Mouse (Mus musculus) embryonic facial prominence, embryonic 14.5 days (tissue): ENCODE measurements around the gene Best2. TPM values are rescaled to one million over a fixed set of nuclear protein-coding genes. Genes with fewer than 3 reads are reported as not detected.

Source experiments
- ATAC-seq: fragments of 200-750 bp; cut with Nextera tagmentation; 2 replicates; pipeline ENCODE4 v1.8.0; 2017; ENCODE audit warnings: low read depth, moderate number of reproducible peaks, moderate TSS enrichment
- DNase-seq: peaks from one replicate; pipeline ENCODE4 v3.0.0-alpha.2; 2015; ENCODE audit warnings: low spot score
- H3K27ac ChIP-seq: fragments of 300-500 bp; sonication (generic); replicated peaks from 2 replicates; pipeline ENCODE4 v1.5.1; 2014; ENCODE audit warnings: low read depth, mild to moderate bottlenecking, low read length, moderate library complexity
- H3K27me3 ChIP-seq: fragments of 300-500 bp; sonication (generic); replicated peaks from 2 replicates; pipeline ENCODE4 v1.6.1; 2014; ENCODE audit warnings: low read length; ENCODE audit not compliant: control insufficient read depth, insufficient read depth
- H3K36me3 ChIP-seq: fragments of 300-500 bp; sonication (generic); 2 replicates; pipeline ENCODE4 v1.6.1; 2014; ENCODE audit warnings: low read length, mixed read lengths; ENCODE audit not compliant: control insufficient read depth, insufficient read depth
- H3K4me1 ChIP-seq: fragments of 300-500 bp; sonication (generic); 2 replicates; pipeline ENCODE4 v1.6.1; 2014; ENCODE audit warnings: antibody characterized with exemption, low read length; ENCODE audit not compliant: control insufficient read depth, insufficient read depth
- H3K4me2 ChIP-seq: fragments of 300-500 bp; sonication (generic); 2 replicates; pipeline ENCODE4 v1.6.1; 2014; ENCODE audit warnings: low read depth, mild to moderate bottlenecking, low read length, moderate library complexity, mixed read lengths
- H3K4me3 ChIP-seq: fragments of 300-500 bp; sonication (generic); 2 replicates; pipeline ENCODE4 v1.5.1; 2014; ENCODE audit warnings: low read depth, mild to moderate bottlenecking, low read length
- H3K9ac ChIP-seq: fragments of 300-500 bp; sonication (generic); 2 replicates; pipeline ENCODE4 v1.6.1; 2014; ENCODE audit warnings: low read depth, mild to moderate bottlenecking, low read length, moderate library complexity, mixed read lengths
- H3K9me3 ChIP-seq: fragments of 300-500 bp; sonication (generic); 2 replicates; pipeline ENCODE4 v1.6.1; 2016; ENCODE audit warnings: low read length; ENCODE audit not compliant: control insufficient read depth
- WGBS: fragments of 180-500 bp; shearing (Covaris S2); extraction: QIAGEN DNeasy Blood & Tissue Kit; methylation state at CpG from one replicate; pipeline ENCODE4 v1.1.7; 2014; 5-methylcytosine and 5-hydroxymethylcytosine counted together
- polyA plus RNA-seq: library from polyadenylated mRNA; unstranded; fragments of >200 nt; fragmentation: Nextera tagmentation; extraction: Ambion mirVana; gene quantifications from 2 replicates; pipeline ENCODE4 v1.2.1, GENCODE M21; 2014

The Best2 gene
- polyA plus RNA-seq, 1 experiment from 2014 or later, result 0.58 TPM

GRCm38 (mm10) chr8:85027516-85027855 lies 13.2 kb upstream of the Best2 start:
- Histone ChIP-seq H3K9me3 (no peaks in the 10 kb centered on the region), H3K27me3 (no peaks in the 10 kb centered on the region), H3K9ac (peak overlapping the region; percentile 99), H3K4me3 (peak overlapping the region; percentile 98), H3K36me3 (peaks cover 52% of the 10 kb centered on the region), H3K4me2 (peak overlapping the region; percentile 63), H3K27ac (peak overlapping the region; percentile 93), H3K4me1 (peaks cover 15% of the 10 kb centered on the region)
- WGBS, result 1% methylated on average over 13 of the region's 13 CpGs
- DNase-seq, result no peak
- ATAC-seq, result no peak

DNA sequence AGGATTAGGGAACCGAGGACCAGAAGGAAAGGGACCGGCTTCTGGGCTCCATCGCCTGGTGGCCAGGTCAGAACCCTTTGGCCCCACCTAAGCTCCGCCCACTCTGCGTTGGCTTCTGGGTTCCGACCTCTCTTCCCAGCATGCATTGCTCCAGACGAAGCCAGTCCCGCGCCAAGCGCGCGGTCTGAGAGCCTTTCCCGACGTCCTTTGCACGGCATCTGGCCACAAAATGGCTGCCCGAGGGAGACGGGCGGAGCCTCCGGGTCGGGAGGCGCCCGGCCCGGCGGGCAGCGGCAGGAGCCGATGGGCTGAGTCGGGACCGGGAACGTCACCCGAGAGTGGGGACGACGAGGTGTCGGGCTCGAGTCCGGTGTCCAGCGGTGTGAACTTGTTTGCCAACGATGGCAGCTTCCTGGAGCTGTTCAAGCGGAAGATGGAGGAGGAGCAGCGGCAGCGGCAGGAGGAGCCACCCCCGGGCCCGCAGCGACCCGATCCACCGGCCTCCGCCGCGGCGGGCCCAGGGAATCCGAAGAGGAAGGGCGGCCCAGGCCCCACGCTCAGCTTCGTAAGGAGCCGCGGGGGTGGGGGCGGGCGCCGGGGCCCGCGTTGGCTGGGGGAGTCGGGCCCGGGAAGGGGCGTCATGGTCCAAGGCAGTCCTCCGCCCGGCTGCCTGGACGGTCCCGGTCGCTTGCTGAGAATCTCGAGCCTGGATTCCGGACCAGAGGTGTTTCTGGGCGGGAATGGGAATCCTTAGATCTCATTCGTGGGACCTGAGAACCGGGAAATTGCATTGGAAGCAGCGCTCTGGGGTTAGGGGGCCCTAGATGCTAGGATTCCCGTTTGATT lies 12.6 kb upstream of the Best2 start, which contains the start of gene Trir:
TSS of gene Trir (plus strand) at position 154 of the 846 bp plus-strand sequence.
- Histone ChIP-seq H3K36me3 (peaks cover 52% of the 10 kb centered on the region), H3K4me3 (peak within 1 kb of the TSS; percentile 98), H3K9me3 (no peaks in the 10 kb centered on the region), H3K27me3 (no peaks in the 10 kb centered on the region), H3K9ac (peak within 1 kb of the TSS; percentile 99), H3K4me1 (peaks cover 15% of the 10 kb centered on the region), H3K4me2 (peak within 1 kb of the TSS; percentile 63), H3K27ac (peak within 1 kb of the TSS; percentile 93)
- ATAC-seq (peak; percentile 83), DNase-seq (peak; percentile 98)
- under 1% methylated on average over 54 of the region's 75 CpGs for WGBS

DNA sequence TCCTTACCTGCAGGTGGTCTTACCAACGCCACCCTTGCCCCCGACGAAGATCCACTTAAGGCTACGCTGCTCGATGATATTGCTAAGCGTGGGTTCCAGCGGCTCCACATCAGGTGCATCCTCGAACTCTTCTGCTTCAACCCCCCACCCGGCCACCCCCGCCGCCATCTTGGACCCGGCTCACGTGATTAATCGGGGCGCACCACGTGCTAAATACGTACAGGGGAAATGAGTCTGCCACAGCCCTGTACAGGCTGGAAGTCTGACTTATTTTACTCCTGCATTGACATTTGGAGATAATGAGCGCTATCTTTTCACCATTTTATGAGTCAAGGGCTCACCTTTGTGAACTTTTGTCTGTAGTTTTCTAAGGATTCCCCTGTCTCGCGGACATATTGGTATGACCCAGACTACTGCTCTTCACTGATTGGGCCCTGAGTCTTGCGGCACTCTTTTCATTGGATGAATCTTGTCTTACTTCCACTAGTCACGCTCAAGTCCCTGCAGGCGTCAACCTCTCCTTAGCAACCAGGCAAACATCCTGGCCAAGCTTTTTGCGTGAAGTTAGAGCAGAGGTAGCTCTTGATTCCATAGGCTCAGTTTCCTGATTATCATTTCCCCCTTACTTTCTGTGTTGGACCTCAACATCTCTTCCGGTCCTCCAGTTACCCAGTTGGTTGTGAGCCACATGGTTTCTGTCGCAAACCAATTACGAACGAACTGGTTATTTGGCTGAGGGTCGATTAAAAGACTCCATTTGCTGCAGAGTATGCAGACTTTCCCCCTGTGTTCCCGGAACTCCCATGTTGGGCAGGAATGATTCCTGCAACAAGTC lies 11.0 kb upstream of the Best2 start, which contains the start of gene Asna1:
TSS of gene Asna1 (minus strand) at position 184 of the 835 bp plus-strand sequence.
- H3K4me2 ChIP-seq, result peak within 1 kb of the TSS; percentile 63
- DNase-seq (peak; percentile 98), ATAC-seq (peak; percentile 92)
- H3K9ac ChIP-seq, result peak within 1 kb of the TSS; percentile 80
- peaks cover 48% of the 10 kb centered on the region for H3K36me3 ChIP-seq
- H3K4me1 ChIP-seq, result peaks cover 15% of the 10 kb centered on the region
- no peaks in the 10 kb centered on the region for H3K27me3 ChIP-seq
- H3K4me3 ChIP-seq, result peak within 1 kb of the TSS; percentile 81
- 7% methylated on average over 30 of the region's 30 CpGs for WGBS
- peak within 1 kb of the TSS; percentile 93 for H3K27ac ChIP-seq
- no peaks in the 10 kb centered on the region for H3K9me3 ChIP-seq

GRCm38 (mm10) chr8:85023846-85024245 lies 9.5 kb upstream of the Best2 start:
- Histone ChIP-seq H3K27me3 (no peaks in the 10 kb centered on the region), H3K4me1 (peaks cover 14% of the 10 kb centered on the region), H3K9me3 (no peaks in the 10 kb centered on the region), H3K4me2 (peak overlapping the region; percentile 63), H3K36me3 (peaks cover 48% of the 10 kb centered on the region), H3K9ac (no peak overlapping the region), H3K27ac (no peak overlapping the region), H3K4me3 (peak overlapping the region; percentile 81; the same call in 1 of the 2 replicates)
- WGBS, result 96% methylated on average over 3 of the region's 3 CpGs
- no peak for ATAC-seq
- no peak for DNase-seq

GRCm38 (mm10) chr8:85021514-85022055 lies 7.3 kb upstream of the Best2 start:
- 89% methylated on average over 3 of the region's 3 CpGs for WGBS
- Histone ChIP-seq H3K9ac (no peak overlapping the region), H3K4me3 (no peak overlapping the region), H3K27ac (no peak overlapping the region), H3K36me3 (peaks cover 61% of the 10 kb centered on the region), H3K4me2 (no peak overlapping the region), H3K4me1 (peaks cover 4% of the 10 kb centered on the region; the same call in 1 of the 2 replicates), H3K9me3 (no peaks in the 10 kb centered on the region), H3K27me3 (no peaks in the 10 kb centered on the region)
- ATAC-seq (no peak), DNase-seq (no peak)

DNA sequence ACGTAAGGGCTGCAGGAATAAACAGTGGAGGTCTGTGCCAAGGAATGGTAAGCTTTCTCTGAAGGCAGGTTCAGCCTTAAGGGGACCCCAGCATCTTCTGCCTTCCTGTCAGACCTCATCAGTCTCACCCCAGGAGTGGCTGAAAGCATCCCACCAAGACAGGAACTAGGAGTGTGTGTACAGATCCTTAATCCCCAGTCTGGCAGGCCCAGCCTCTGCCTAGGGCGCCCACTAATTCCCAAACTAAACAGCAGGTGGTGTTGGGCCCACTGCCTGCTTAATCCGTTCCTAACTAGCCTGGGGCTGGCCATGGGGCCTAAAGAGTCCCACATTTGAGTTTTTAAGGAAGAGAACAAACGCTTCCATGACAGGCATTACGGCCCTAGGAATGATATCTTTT lies 2.9 kb upstream of the Best2 start:
- Histone ChIP-seq H3K4me1 (no peaks in the 10 kb centered on the region; the same call in 1 of the 2 replicates), H3K4me2 (no peak overlapping the region), H3K36me3 (peaks cover 43% of the 10 kb centered on the region), H3K4me3 (no peak overlapping the region), H3K27ac (no peak overlapping the region; the same call in 1 of the 2 replicates), H3K9me3 (no peaks in the 10 kb centered on the region), H3K9ac (no peak overlapping the region), H3K27me3 (peaks cover 17% of the 10 kb centered on the region)
- DNase-seq, result peak; percentile 34
- WGBS, result 40% methylated on average over 5 of the region's 5 CpGs
- ATAC-seq, result peak; percentile 31

GRCm38 (mm10) chr8:85016724-85017123 lies 2.4 kb upstream of the Best2 start:
- WGBS, result 70% methylated on average over 10 of the region's 10 CpGs
- Histone ChIP-seq H3K27ac (no peak overlapping the region; the same call in 1 of the 2 replicates), H3K9ac (no peak overlapping the region), H3K4me3 (no peak overlapping the region), H3K36me3 (peaks cover 38% of the 10 kb centered on the region), H3K27me3 (peaks cover 19% of the 10 kb centered on the region), H3K4me2 (no peak overlapping the region), H3K9me3 (no peaks in the 10 kb centered on the region), H3K4me1 (no peaks in the 10 kb centered on the region; the same call in 1 of the 2 replicates)
- no peak for ATAC-seq
- DNase-seq, result no peak

DNA sequence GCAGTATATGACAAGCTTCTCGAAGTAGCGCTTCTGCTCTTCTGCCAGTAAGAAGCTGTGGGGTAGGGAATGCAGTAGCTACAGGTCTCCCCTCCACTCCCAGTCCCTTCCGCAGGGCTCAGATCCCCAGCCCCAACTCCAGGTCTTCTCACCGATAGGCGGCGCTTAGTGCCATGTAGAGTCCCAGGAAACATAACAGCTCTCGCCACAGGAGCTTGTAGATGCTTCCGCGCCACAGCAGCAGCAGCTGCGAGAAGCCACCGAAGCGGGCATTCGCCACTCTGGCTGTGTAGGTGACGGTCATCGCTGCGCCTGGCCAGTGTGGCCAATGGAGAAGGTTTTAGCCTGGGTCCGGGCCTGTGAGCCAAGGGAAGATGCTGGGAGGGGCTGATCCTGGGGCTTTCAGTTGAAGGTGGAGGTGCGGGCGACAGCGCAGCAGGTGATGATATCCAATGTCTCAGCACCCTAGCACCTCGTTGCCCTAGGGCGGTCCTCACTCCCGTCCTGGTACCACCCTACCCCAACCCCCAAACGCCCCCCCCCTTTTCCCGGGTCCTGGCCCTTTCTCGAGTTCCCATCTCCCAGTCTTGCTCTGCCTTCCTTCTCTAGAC lies 996 bp downstream of the Best2 start:
- WGBS, result 5% methylated on average over 25 of the region's 26 CpGs
- ATAC-seq (peak; percentile 81), DNase-seq (peak; percentile 90)
- Histone ChIP-seq H3K4me1 (no peaks in the 10 kb centered on the region; the same call in 1 of the 2 replicates), H3K27ac (no peak overlapping the region), H3K9me3 (no peaks in the 10 kb centered on the region), H3K4me3 (peak overlapping the region; percentile 31), H3K36me3 (peaks cover 9% of the 10 kb centered on the region), H3K9ac (peak overlapping the region; percentile 48), H3K4me2 (peak overlapping the region; percentile 57), H3K27me3 (peaks cover 42% of the 10 kb centered on the region)
